Mouse (Mus musculus) cerebellum, adult 2 months (tissue): ENCODE measurements around the gene Dzip1l.
A peak's percentile ranks its signal among the peaks of the same experiment; 100 is the strongest.

Source experiments
- CTCF ChIP-seq: fragments of 200-500 bp; IDR thresholded peaks from 2 replicates; pipeline ENCODE4 v1.5.1; 2011; ENCODE audit warnings: low read depth, mild to moderate bottlenecking, control low read depth, low read length, moderate library complexity, borderline replicate concordance; ENCODE audit not compliant: insufficient read depth
- POLR2A ChIP-seq: fragments of 200-500 bp; IDR thresholded peaks from 2 replicates; pipeline ENCODE4 v1.6.1; 2011; ENCODE audit warnings: low read length, control low read depth, borderline replicate concordance; ENCODE audit not compliant: insufficient read depth

DNA sequence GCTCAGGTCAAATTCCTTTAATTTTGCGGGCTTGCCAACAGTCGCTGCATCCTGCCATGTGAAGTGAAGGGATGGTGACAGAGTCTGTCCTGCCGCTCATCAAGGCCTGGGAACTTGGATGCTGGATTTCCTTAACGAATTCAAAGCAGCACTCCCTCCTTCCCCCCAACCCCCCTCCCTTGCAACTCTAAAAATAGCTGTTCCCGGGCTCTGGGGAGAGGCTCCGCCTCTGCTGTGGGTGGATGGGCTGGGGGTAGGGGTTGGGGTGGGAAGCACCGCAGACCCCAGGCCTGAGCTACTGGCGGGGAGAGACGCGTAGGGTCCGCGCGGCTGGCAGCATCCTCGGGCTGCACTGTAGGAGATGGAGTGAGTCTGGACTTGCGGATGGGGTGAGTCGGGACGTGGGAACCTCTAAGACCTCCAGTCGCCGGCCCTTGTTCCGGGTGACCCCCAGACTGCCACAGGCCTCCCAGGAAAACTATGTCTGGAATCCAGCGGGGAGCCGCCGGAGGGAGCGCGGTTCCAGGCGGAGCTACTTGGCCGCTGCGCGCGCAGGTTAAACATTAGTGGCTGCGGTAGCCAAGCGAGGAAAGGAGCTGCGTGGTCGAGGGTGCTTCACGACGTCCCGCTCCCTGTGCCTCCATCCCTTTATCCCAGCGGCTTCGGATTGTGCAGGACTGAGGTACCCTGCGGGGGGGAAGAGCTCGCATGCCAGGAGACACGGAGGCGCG lies at the start of gene Dzip1l:
- TF ChIP-seq CTCF (no peak), POLR2A (0 out of 2 replicates have a peak, but pooled peaks have one; percentile 17)
